Mouse (Mus musculus) layer of hippocampus, adult 11-12 months (tissue): Measurements from ENCODE around the gene Aldh1l1.
A peak's percentile ranks its signal among the peaks of the same experiment; 100 is the strongest.

Source experiments
- DNase-seq: peaks from one replicate; pipeline ENCODE4 v3.0.0; 2022; ENCODE audit warnings: low spot score

Gene Aldh1l1

GRCm38 (mm10) chr6:90472079-90472478 lies 14.1 kb upstream of the Aldh1l1 start:
- DNase-seq = no peak

- no peak for DNase-seq
These were observed 13.5 kb upstream of the Aldh1l1 start for GRCm38 (mm10) chr6:90472697-90473096.

DNA sequence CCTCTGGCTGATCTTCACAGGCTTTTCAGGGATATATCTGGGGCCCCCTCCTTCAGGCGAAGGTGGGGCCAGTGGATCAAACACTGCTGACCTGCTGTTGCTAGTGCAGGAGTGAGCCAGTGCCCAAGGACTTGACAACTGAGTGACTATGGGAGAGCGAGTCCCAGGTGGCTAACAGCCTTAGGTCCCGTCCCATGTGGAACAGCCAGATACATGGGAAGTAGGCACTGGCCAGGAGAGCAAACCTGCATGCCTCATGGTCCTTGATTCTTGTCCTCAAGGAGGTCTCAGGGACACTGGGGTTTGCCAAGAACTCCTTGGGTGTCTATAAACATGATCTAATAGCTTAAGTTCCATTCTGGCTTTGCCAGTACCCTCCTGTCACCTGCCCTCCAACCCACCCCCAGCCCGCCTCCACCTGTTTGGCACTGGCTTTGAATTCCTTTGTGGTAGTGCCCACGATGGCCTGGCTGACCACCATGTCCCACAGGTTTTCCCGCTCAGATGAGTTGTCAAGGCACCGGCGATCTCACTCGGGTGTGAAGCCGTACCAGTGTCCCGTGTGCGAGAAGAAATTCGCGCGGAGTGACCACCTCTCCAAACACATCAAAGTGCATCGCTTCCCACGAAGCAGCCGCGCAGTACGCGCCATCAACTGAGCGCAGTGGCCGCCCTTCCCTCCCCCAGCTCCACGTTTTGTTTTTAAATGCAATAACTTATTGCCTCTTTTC lies 12.4 kb upstream of the Aldh1l1 start:
- DNase-seq = no peak

DNA sequence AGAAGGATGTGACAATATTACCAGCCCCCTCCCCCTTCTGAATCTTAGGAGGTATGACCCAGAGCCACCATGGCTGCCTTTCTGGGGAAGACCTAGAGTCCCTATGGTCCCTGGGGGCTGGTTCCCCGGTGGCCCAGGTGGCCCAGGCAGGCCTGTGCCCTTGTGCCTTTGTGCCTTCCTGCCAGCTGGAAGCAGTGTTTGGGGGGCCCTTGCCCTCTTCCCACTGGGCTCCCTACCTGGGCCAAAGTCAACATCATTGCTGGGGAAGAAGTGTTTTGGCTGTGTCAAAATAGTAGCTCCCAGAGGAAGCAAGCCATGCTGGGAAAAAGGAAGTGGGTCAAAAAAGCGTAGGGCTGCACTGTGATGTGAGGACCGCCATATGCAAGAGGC lies 11.9 kb upstream of the Aldh1l1 start:
- DNase-seq = no peak

DNA sequence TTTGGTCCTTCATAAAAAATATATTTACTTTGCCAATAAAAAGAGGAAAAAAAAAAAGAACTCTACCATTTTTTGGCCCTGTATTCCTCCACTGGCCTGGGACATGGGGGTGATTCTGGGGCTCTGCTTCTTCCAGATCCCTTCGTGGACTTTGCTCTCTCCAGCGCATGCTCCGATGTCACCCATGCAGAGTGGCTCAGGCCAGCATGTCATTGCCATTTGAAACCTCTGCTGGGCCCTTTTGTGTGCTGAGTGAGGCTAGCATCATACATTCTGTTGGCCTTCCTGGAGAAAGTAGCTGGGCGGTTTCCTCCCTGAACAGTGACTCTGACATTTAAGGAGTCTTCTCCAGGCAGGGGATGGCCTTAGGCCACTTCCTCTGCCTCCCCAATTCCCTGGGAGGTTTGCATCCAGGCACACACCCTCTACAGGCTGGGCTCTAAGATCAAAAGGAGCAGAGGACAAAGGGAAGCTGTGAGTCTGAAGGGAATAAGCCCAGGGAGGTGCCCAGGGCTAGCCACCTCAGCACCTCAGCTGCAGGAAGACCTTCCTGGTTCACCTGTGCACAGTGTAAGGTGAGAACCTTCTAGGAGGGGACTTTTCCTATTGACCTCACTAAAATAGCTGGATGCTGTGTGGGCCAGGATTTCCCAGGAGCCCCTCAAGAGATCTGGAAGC lies 10.9 kb upstream of the Aldh1l1 start:
- no peak for DNase-seq

DNA sequence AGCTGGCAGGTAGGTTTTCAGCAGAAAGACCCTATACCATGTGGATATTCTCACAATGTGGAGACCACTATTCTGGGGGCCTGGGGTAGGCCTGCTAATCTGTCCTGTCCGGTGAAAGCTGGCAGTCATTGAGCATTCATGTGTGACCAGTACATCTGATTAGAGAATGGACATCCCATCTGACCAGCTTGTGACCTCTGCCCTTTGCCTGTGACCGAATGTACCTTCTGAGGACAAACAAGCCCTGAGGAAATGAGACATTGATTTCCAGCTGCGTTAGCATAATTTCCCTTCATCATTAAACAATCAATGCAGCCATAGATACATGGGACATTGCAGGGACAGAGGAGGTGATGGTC lies 10.4 kb upstream of the Aldh1l1 start:
- no peak for DNase-seq

- no peak for DNase-seq
These were observed 9.2 kb upstream of the Aldh1l1 start for GRCm38 (mm10) chr6:90476941-90477518.

- DNase-seq = no peak
These were observed 2.0 kb upstream of the Aldh1l1 start for GRCm38 (mm10) chr6:90484249-90484648.

DNA sequence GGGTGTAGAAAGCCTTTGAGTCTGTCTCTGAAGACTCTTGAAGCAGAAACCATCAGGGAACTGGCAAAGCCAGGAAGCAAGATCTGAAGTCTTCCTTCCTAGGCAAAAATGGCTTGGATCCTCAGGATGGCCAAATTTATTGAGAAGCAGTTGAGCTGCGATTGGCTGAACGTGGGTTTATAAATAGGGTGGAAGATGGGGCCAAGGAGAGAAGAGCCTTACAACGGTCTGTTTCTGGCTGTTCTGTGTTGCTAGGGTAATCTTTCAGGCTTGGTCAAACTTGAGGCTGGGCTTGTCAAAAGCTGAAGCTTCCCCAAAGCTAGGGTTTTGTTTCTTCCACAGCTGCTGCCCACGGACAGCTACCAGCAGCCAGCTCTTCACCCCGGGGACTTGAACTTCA lies 1.4 kb upstream of the Aldh1l1 start:
- no peak for DNase-seq

- DNase-seq = no peak
These were observed 1.3 kb downstream of the Aldh1l1 start for GRCm38 (mm10) chr6:90487531-90487930.

DNA sequence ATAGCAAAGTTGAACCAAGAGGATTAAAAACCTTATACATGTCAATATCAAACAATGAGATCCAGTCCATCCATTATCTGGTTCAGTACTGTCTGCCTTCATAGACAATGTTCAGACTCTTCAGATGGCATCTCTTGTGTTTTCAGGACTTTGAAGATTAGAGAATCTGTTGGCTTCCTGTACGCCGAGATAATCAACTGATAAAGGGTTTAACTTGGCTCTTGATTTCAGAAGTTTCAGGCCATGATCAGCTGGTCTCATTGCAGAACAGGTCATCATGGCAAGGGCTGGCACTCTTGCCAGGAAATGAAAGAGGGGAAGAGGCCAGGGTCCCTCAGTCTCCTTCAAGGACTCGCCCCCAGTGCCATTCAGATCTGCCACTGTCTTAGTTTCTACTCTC lies 3.3 kb downstream of the Aldh1l1 start:
- DNase-seq = no peak

DNA sequence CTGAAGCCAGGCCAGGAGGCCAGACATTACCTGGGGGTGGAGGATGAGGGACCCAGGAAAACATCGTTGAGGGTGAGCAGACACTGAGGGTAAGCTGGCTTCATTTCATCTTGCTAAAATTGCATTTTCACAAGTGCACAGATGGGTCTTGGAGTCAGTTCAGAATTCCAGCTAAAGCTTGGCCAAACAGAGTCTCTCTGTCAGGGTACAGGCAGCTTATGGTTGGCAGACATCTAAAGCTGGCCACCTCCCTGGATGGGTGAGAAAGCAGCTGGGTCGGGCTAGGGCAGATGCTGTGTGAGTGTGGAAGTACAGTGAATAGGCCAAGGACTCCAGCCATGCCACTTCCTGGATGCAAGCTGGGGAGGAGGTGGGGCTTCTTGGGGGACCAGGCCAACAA lies 4.7 kb downstream of the Aldh1l1 start:
- peak; percentile 60 for DNase-seq

DNA sequence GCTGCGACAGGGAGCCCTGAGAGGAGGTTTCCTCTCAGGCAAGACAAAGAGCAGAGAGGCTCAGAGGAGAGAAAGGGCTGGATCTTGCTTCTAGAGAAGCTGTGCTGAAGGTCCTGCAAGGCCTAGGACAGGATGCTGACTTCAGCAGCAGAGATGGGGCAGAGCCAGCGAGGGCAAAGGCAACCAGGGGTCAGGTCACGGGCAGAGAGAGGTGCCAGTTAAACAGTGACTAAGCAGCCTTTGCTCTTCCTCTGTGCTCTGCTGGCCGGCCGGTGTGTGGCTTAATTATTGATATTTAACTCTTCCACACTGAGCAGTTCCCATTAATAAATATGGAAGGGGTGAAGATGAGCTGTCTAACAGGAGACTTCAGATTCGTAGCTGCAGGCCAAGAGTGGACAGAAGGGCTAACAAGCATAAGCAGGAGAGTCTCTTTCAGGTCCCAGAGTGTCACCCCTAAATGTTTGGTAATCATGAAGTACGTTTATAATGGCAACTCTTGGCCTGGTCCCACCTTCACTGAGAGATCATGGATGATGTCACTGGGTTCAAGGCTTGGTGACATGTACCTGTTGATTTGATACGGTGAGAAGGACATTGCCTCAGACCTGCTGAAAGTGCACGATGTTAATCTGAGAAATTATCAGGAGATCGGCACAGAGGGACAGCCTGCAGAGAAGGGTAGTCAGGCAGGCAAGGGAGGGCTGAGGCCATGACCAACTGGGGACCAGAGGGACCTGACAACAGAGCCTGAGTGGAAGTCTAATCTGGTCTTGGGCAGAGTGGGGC lies 5.9 kb downstream of the Aldh1l1 start:
- DNase-seq = no peak

GRCm38 (mm10) chr6:90494155-90494554 lies 7.9 kb downstream of the Aldh1l1 start:
- no peak for DNase-seq

GRCm38 (mm10) chr6:90494566-90494965 lies 8.3 kb downstream of the Aldh1l1 start:
- DNase-seq = no peak

DNA sequence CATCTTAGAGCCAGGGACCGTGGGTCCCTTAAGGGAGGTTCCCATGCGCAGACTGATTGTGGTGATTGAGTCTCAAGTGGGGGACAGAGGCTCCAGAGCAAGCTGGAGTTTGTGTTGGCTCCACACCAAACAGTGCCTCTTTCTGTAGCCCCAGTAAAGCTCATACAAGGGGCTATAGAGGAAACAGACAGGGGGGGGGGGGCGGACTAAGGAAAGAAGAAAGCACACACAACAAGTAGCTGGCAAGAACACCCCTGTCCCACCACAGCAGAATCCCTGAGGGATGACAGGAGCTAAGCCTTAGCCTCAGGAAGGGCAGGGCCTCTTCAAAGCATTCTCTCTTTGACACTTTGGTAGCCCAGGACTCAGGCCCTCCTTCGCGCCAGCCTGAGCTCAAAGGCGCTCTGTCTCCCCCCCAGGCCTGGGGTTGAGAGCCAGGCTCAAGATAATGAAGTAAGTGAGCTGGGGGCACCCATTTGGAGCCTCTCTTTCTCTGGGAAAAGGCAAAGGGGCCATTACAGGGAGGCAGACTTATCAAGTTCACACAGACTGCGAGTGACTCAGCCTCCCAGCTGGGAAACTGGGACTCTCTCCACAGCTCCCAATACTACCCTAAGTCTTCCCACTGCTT lies 9.2 kb downstream of the Aldh1l1 start:
- DNase-seq = no peak

GRCm38 (mm10) chr6:90496217-90496616 lies 10.0 kb downstream of the Aldh1l1 start:
- no peak for DNase-seq

DNA sequence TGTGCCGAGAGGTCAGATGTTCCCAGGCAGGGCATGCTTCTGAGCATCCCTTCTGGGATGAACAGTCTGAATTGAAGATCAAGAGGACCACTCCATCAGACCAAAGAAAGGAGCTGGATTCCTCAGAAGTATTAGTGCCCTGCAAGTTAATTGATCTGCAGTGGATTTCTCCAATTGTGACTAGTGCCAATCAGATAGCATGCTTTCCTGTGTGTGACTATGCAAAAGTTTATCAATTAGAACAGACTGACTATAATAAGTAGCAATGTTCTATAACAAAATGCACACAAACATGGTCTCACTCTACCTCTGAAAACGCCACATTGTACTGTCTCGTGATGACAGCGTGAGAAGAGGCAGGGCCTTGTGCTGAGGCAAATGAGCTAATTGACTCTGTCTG lies 13.3 kb downstream of the Aldh1l1 start:
- no peak for DNase-seq

GRCm38 (mm10) chr6:90501222-90501940 lies 15.2 kb downstream of the Aldh1l1 start:
- no peak for DNase-seq

DNA sequence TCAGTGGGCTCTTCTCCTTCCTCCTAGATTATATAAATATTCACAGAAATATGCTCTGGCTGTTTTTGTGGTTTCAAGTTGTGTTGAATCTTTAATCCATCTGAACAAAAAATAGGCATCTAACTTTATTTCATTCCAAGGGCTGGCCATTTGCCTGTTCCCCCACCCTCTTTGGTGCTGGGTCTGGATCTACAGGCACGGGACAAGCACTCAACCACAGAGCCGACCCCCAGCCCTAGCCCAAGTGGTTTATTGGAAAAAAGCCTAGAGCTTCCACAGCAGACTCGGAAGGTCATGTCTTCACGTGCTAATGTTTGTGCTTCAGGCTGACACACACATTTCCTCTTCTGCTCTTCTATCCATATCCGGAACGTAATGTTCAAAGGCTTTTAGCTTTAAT lies 19.7 kb downstream of the Aldh1l1 start:
- DNase-seq = no peak

DNA sequence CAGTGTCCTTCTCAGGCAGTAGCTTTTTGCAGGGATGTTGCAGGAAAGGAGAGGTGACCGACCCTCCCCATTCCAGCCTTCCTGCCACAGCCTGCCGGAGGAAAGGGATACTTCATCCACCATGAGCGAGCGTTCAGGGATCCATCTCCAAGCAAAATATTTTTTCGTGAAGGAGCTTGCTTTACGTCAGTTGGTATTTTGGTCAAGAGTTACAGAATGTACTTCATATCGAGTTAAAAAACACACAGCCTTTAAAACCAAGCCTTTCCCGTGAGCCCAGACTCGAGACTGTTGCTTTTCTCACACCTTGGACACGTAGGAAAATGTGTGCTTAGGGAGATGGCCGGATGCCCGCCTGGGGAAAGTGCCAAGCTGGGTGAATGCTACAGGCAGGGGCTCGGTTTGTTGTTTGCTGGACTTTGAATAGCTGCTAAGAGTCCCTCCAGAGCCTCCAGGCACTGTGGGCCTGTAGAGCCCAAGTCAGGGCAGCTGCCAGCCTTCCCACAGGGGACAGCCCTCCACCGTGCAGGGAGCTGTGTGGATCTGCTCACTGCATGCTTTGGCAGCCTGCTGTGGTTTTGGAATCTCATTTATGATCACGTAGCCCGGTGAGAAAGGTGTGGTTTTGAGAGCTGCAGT lies 20.6 kb downstream of the Aldh1l1 start:
- DNase-seq = peak; percentile 80
